Mouse (Mus musculus) megakaryocyte, embryonic 14.5 days (primary cell): ENCODE data around the gene Ube2j2.

Source experiments
- FLI1 ChIP-seq: IDR thresholded peaks from 2 replicates; pipeline ENCODE4 v1.6.1; 2012; ENCODE audit warnings: low read length, inconsistent platforms, mixed read lengths
- GATA1 ChIP-seq: IDR thresholded peaks from 3 replicates; pipeline ENCODE4 v1.6.1; 2012; ENCODE audit warnings: mixed read lengths, low read length, inconsistent platforms, borderline replicate concordance

DNA sequence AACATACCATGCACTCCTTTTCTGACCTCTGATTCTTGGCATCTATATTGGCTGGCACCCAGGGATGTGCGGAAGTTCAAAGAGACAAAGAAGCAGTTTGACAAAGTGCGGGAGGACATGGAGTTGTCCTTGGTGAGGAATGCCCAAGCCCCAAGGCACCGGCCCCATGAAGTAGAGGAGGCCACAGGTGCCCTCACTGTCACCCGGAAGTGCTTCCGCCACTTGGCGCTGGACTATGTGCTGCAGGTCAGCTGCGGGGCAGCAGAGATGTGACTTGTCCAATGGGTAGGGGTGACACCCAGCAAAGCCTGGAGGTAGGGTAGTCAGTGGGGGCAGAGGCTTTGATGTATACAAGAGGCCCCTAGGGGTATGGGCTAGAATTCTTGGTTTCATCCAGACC lies 44.3 kb upstream of the Ube2j2 start:
- TF ChIP-seq GATA1 (no peak), FLI1 (no peak)
